Mouse (Mus musculus): ENCODE data around the gene Pxylp1. TPM values are rescaled to one million over a fixed set of nuclear protein-coding genes. Genes with fewer than 3 reads are reported as not detected.
A peak's percentile ranks its signal among the peaks of the same experiment; 100 is the strongest.

The Pxylp1 gene
- polyA plus RNA-seq, 1 experiment from 2014 or later, result 29.7 TPM

- Histone ChIP-seq H3K4me1 (no peaks in the 10 kb centered on the region), H3K27me3 (replicated peaks) (no peaks in the 10 kb centered on the region), H3K4me2 (no peak overlapping the region), H3K9ac (no peak overlapping the region), H3K4me3 (replicated peaks) (no peak overlapping the region), H3K36me3 (no peaks in the 10 kb centered on the region), H3K27ac (no peak overlapping the region), H3K9me3 (no peaks in the 10 kb centered on the region)
- 53% methylated on average over 4 of the region's 4 CpGs for WGBS
- ATAC-seq (ENCODE audit: insufficient read depth, low FRiP score, low read depth), result no peak
Measured at GRCm38 (mm10) chr9:96811996-96812395, 80.5 kb downstream of the Pxylp1 start.

DNA sequence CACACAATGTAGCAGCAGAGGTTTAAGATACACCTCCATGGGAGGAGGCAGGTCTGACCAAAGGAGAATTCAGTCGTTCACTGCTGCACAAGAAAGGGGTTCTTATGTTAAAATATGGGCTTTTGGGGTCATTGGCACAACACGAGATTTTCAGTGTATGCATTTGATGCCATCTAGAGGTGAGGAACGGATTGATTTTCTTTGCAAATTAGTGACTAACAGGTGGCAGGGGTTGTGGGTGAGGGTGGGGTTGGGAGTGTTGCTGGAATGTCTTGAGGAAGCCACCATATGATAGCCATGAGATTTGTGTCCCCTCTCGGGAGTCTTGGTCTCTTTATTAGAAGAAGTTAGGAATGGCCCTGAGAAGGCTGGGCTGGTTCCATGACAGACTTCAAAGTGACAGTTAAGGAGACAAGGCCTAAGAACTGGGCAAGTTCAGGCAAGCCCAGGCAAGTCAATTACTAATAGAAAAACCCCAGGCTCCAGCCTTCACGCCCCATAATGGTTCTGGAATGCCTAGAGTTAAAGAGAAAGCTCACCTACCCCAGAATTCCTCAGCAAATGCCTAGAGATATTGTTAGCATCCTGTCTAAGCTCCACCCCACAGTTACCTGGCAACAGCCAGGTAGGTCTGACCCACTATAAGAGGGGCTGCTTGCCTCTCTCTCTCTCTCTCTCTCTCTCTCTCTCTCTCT is 92.2 kb downstream of the Pxylp1 start:
- Histone ChIP-seq H3K4me1 (peaks cover 3% of the 10 kb centered on the region; the same call in 1 of the 2 replicates), H3K27ac (no peak overlapping the region), H3K9ac (no peak overlapping the region), H3K27me3 (replicated peaks) (no peaks in the 10 kb centered on the region), H3K4me3 (replicated peaks) (no peak overlapping the region), H3K36me3 (no peaks in the 10 kb centered on the region), H3K9me3 (no peaks in the 10 kb centered on the region), H3K4me2 (no peak overlapping the region)
- ATAC-seq (ENCODE audit: insufficient read depth, low FRiP score, low read depth), result no peak
- 19% methylated on average over 5 of the region's 5 CpGs for WGBS

DNA sequence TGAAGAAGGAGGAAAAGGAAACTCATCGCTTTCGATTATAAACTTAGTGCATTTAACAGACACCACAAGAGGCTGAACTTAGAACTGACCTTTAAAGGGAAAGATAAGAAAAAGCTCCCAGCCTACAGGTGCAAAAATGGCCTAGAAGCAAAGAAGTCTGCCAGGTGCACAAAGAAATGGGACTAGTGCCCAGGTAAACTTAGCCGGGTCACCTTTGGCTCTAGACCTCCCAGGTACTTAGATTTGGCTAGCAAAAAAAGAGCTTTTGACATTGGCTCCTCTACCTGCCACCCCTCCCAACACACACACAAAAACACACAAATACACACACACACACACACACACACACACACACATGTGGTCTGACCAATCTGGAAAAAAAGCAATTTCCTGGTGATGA is 95.2 kb downstream of the Pxylp1 start:
- Histone ChIP-seq H3K4me2 (no peak overlapping the region), H3K27me3 (replicated peaks) (no peaks in the 10 kb centered on the region), H3K9me3 (no peaks in the 10 kb centered on the region), H3K27ac (no peak overlapping the region), H3K4me3 (replicated peaks) (no peak overlapping the region), H3K9ac (no peak overlapping the region), H3K36me3 (no peaks in the 10 kb centered on the region), H3K4me1 (peaks cover 5% of the 10 kb centered on the region; the same call in 1 of the 2 replicates)
- WGBS, result 91% methylated on average over 3 of the region's 3 CpGs
- ATAC-seq (ENCODE audit: insufficient read depth, low FRiP score, low read depth), result no peak

GRCm38 (mm10) chr9:96795399-96795928 is 97.0 kb downstream of the Pxylp1 start:
- WGBS, result 13% methylated on average over 10 of the region's 10 CpGs
- H3K4me1 ChIP-seq, result peaks cover 5% of the 10 kb centered on the region; the same call in 1 of the 2 replicates
- H3K27ac ChIP-seq, result peak overlapping the region; percentile 67; the same call in 1 of the 2 replicates
- H3K4me3 ChIP-seq (replicated peaks), result peak overlapping the region; percentile 40
- no peaks in the 10 kb centered on the region for H3K27me3 ChIP-seq (replicated peaks)
- ATAC-seq (ENCODE audit: insufficient read depth, low FRiP score, low read depth), result peak; percentile 56
- no peaks in the 10 kb centered on the region for H3K36me3 ChIP-seq
- peak overlapping the region; percentile 67 for H3K4me2 ChIP-seq
- no peaks in the 10 kb centered on the region for H3K9me3 ChIP-seq
- H3K9ac ChIP-seq, result peak overlapping the region; percentile 19; the same call in 1 of the 2 replicates

GRCm38 (mm10) chr9:96794601-96795000 is 97.9 kb downstream of the Pxylp1 start:
- Histone ChIP-seq H3K27me3 (replicated peaks) (no peaks in the 10 kb centered on the region), H3K4me2 (no peak overlapping the region), H3K27ac (no peak overlapping the region), H3K4me1 (peaks cover 5% of the 10 kb centered on the region; the same call in 1 of the 2 replicates), H3K36me3 (no peaks in the 10 kb centered on the region), H3K4me3 (replicated peaks) (no peak overlapping the region), H3K9me3 (no peaks in the 10 kb centered on the region), H3K9ac (no peak overlapping the region)
- 88% methylated on average over 2 of the region's 2 CpGs for WGBS
- ATAC-seq (ENCODE audit: insufficient read depth, low FRiP score, low read depth), result no peak

DNA sequence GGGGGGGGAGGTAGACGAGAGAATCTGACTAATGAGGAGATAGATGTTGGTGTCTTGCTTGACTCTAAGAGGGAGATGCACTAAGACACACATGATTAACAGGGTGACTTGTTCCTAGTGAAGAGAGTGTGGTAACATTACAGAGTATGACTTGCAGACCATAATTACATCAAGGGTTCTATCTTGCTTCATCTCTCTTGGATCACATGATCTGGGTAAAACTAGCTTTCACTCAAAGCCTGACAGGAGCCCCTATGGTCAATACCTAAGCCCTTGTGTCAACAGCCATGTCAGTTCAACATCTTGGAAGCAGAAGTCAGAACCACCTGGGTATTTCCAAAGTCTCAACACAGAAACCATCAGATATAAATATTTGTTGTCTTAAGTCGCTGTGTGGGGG is 99.9 kb downstream of the Pxylp1 start:
- WGBS, result 49% methylated on average over 2 of the region's 2 CpGs
- no peak overlapping the region for H3K9ac ChIP-seq
- H3K4me2 ChIP-seq, result no peak overlapping the region
- no peaks in the 10 kb centered on the region for H3K36me3 ChIP-seq
- H3K4me3 ChIP-seq (replicated peaks), result no peak overlapping the region
- no peaks in the 10 kb centered on the region for H3K27me3 ChIP-seq (replicated peaks)
- H3K4me1 ChIP-seq, result peaks cover 5% of the 10 kb centered on the region; the same call in 1 of the 2 replicates
- no peak for ATAC-seq (ENCODE audit: insufficient read depth, low FRiP score, low read depth)
- H3K27ac ChIP-seq, result no peak overlapping the region
- H3K9me3 ChIP-seq, result no peaks in the 10 kb centered on the region

DNA sequence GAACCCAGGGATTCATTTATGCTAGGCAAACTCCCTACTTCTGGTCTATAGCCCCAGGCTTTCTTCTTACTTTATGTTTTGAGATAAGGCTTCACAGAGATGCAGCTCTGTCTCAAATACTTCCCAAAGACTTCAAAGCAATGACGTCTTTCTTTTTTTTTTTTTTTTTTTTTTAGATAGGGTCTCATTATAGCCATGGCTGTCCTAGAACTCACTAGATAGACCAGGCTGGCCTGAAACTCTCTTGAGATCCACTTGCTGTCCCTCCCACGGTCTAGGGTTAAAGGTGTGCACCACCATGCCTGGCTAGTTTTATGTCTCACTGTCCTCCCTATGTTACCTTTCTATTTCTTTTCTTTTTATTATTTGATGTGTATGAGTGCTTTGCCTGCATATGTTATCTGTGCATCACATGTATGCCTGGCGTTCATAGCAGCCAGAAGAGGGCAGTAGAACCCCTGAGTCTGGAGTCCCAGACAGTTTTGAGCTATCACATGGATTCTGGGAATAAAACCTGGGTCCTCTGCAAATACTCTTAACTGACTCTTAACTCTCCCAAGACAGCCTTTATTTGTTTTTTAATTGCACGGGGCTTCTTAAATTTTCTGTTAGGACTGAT is 102.0 kb downstream of the Pxylp1 start:
- Histone ChIP-seq H3K4me1 (peaks cover 12% of the 10 kb centered on the region), H3K27ac (no peak overlapping the region), H3K27me3 (replicated peaks) (no peaks in the 10 kb centered on the region), H3K4me3 (replicated peaks) (no peak overlapping the region), H3K9me3 (no peaks in the 10 kb centered on the region), H3K4me2 (no peak overlapping the region), H3K36me3 (no peaks in the 10 kb centered on the region), H3K9ac (no peak overlapping the region)
- 50% methylated on average over 4 of the region's 4 CpGs for WGBS
- no peak for ATAC-seq (ENCODE audit: insufficient read depth, low FRiP score, low read depth)

DNA sequence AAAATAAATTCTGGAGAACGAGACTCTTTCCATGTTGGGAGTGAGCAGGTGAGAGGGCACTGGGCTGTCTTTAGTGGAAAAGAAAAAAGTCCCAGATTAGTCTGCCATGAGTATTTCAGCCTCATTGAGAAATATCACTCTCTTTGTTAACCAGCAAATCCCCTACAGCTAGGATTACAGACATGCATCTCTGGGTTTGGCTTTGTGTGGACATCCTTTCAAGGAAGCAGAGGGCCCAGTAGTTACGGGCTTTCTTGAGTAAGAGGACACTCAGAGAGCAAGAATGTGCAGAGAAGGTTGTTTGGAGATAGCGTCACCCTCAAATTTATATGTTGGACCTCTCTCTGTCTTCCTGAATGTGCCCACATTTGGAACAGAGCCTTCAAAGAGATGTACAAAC is 102.6 kb downstream of the Pxylp1 start:
- ATAC-seq (ENCODE audit: insufficient read depth, low FRiP score, low read depth), result no peak
- no peak overlapping the region for H3K9ac ChIP-seq
- 76% methylated on average over 3 of the region's 3 CpGs for WGBS
- H3K4me1 ChIP-seq, result peaks cover 8% of the 10 kb centered on the region; the same call in 1 of the 2 replicates
- H3K4me3 ChIP-seq (replicated peaks), result no peak overlapping the region
- no peaks in the 10 kb centered on the region for H3K36me3 ChIP-seq
- no peak overlapping the region for H3K27ac ChIP-seq
- H3K4me2 ChIP-seq, result no peak overlapping the region
- no peaks in the 10 kb centered on the region for H3K9me3 ChIP-seq
- no peaks in the 10 kb centered on the region for H3K27me3 ChIP-seq (replicated peaks)

DNA sequence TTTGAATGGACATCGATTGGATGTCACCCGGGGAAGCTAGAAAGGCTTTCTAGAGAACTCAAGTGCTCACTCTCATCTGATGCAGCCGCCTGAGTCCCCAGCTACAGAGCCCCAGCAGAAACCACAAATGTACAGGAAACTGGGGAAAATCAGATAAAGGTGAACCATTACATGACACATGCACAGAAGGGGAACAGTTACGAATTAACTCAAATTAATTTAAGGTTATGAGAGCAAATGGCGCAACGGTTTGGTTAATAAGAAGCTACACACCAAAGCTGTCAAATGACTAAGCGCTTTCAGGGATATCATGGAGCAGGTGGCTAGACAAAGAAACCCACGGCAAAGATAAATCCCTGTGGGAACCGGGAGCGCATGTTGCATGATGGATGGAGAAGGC is 104.7 kb downstream of the Pxylp1 start:
- Histone ChIP-seq H3K36me3 (no peaks in the 10 kb centered on the region), H3K4me1 (peaks cover 8% of the 10 kb centered on the region; the same call in 1 of the 2 replicates), H3K9ac (no peak overlapping the region), H3K4me2 (no peak overlapping the region), H3K4me3 (replicated peaks) (no peak overlapping the region), H3K27me3 (replicated peaks) (no peaks in the 10 kb centered on the region), H3K27ac (no peak overlapping the region), H3K9me3 (no peaks in the 10 kb centered on the region)
- ATAC-seq (ENCODE audit: insufficient read depth, low FRiP score, low read depth), result no peak
- WGBS, result 77% methylated on average over 10 of the region's 10 CpGs

DNA sequence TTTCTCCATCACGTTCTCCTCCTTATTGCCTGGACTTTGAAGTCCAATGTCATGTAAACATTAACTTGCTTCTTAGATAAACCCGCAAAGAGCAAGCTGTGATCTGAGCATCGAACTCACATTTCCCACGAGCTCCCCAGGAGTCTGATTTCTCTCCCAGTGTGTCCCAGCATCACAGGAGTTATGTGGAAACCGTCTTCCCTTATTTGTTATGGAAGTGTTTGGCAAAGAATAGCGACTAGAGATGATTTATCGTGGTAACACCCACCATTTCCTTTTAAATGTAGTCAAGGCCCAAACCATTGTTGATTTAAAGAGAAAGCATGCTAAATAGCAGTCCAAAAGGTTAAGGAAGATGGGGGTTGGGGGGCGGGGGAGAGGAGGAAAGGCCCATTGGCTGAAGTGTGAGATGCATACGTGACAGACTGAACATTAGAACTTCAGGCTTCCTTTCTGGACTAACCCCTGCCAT is 106.6 kb downstream of the Pxylp1 start:
- no peaks in the 10 kb centered on the region for H3K27me3 ChIP-seq (replicated peaks)
- no peak overlapping the region for H3K9ac ChIP-seq
- ATAC-seq (ENCODE audit: insufficient read depth, low FRiP score, low read depth), result no peak
- H3K4me1 ChIP-seq, result peaks cover 8% of the 10 kb centered on the region; the same call in 1 of the 2 replicates
- no peaks in the 10 kb centered on the region for H3K36me3 ChIP-seq
- H3K4me3 ChIP-seq (replicated peaks), result no peak overlapping the region
- H3K4me2 ChIP-seq, result no peak overlapping the region
- no peak overlapping the region; the same call in 1 of the 2 replicates for H3K27ac ChIP-seq
- H3K9me3 ChIP-seq, result no peaks in the 10 kb centered on the region
- 16% methylated on average over 9 of the region's 9 CpGs for WGBS

DNA sequence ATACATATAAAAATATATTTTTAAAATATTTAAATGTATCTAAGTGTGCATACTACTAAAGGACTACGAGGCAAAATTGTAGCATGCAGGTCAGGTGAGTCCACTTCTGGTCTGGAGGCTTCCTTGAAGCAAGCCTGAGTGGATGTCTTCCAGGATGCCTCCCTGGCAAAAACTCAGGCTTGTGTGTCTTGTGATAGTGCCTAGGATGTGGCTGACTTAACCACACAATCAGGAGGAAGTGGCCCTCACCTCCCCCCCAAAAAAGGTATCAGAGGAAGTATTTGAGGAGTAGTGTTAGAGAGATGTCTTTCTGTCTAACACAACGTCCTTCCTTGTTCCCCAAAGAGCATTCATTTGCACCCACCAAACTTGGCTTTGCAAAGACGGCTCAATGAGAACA is 107.3 kb downstream of the Pxylp1 start:
- no peak overlapping the region for H3K4me2 ChIP-seq
- no peak for ATAC-seq (ENCODE audit: insufficient read depth, low FRiP score, low read depth)
- no peaks in the 10 kb centered on the region for H3K9me3 ChIP-seq
- H3K36me3 ChIP-seq, result no peaks in the 10 kb centered on the region
- H3K27ac ChIP-seq, result no peak overlapping the region
- 71% methylated on average over 3 of the region's 3 CpGs for WGBS
- H3K9ac ChIP-seq, result no peak overlapping the region
- peaks cover 8% of the 10 kb centered on the region; the same call in 1 of the 2 replicates for H3K4me1 ChIP-seq
- no peaks in the 10 kb centered on the region for H3K27me3 ChIP-seq (replicated peaks)
- no peak overlapping the region for H3K4me3 ChIP-seq (replicated peaks)

GRCm38 (mm10) chr9:96783667-96784066 is 108.8 kb downstream of the Pxylp1 start:
- Histone ChIP-seq H3K4me1 (peaks cover 8% of the 10 kb centered on the region; the same call in 1 of the 2 replicates), H3K4me3 (replicated peaks) (no peak overlapping the region), H3K4me2 (no peak overlapping the region), H3K36me3 (no peaks in the 10 kb centered on the region), H3K27me3 (replicated peaks) (no peaks in the 10 kb centered on the region), H3K9me3 (no peaks in the 10 kb centered on the region), H3K9ac (no peak overlapping the region), H3K27ac (no peak overlapping the region)
- no peak for ATAC-seq (ENCODE audit: insufficient read depth, low FRiP score, low read depth)
- WGBS, result 76% methylated on average over 9 of the region's 9 CpGs
